Mouse (Mus musculus) thymus, postnatal 36 days (tissue): ENCODE data around the gene Rab5c.

ENCODE experiments used
- DNase-seq, 2 experiments: peaks; one replicate each; pipeline ENCODE4 v3.0.0; 2022; ENCODE audit warnings: mixed read lengths in 2 of 2

The Rab5c gene

GRCm38 (mm10) chr11:100692164-100692616, 45.8 kb downstream of the Rab5c start, which contains the start of gene Zfp385c:
TSS of gene Zfp385c (minus strand) at chr11:100692455.
- DNase-seq = peak; percentile 46 to 52

GRCm38 (mm10) chr11:100690389-100690788, 47.6 kb downstream of the Rab5c start:
- DNase-seq = no peak

DNA sequence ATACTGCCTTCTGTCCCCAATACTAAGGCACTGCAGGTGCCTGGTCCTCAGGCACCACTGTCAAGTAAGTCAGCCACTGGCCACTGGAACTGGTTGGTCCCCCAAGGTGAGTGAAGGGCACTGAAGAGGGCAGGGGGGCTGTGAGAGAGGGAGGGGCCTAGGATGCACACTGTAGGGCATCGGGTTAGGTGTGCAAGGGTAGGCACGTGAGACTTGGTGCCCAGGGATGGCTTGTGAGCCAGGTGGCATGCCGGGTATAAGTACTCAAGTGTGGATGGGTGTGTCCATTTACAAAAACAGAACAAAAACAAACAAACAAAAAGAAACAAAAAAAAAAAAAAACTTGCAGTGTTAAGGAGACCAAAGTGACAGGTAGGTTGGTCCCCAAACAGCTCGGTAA, 49.6 kb downstream of the Rab5c start:
- DNase-seq = no peak

DNA sequence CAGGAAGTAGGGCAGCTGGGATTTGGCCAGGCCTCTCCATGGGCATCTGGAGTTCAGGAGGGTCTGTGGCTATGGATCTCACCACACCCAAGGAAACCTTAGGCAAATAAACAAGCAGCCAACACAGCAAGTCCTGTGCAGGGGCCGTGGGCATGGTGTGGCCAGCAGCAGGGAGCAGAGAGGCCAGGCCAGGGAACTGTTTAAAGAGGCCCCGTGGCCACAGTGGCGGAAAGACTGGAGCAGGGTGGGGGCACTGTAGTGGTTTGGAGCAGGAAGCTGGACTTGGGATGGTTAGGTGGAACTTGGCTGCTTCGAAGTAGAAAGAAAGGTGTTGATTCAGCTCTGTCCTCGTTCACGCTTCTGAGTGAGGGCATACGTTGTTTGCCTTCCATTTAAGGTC, 50.8 kb downstream of the Rab5c start:
- DNase-seq = no peak

DNA sequence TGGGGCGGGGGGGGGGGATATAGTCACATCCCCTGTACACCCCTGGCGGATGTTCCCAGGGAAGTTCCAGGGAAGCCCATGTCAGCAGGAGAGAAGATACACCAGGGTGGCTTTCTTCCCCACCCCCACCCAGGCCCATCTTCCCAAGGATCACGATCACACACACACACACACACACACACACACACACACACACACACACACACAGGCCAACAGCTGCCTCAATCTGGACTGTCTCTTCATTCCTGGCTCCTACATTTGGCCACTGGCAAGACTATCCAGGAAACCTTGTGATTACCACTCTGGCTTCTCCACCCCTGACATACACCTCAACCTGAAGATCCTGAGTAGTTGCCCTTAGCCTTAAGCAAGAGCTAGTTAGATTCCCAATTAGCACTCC, 52.6 kb downstream of the Rab5c start:
- DNase-seq = no peak

DNA sequence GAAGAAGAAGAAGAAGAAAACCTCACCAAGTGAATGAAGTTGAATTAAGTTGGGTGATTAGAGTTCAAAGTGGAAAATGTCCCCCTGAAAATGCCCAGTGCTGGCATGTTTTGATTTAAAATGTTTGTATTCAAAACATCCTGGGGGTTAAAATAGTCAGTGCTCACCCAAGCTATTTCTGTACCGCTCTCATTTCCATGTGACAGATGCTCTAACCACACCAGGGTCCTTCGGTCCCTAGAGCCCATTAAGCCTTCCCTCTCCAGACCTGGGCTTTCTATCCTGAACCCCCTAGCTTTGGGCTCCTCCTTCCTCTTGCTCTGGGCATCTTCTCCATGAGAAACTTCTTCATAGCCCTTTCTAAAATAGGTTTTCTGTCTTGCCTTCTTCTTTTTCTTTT, 53.9 kb downstream of the Rab5c start:
- DNase-seq = no peak

- no peak for DNase-seq
Observed at GRCm38 (mm10) chr11:100682526-100682925, 55.5 kb downstream of the Rab5c start.

DNA sequence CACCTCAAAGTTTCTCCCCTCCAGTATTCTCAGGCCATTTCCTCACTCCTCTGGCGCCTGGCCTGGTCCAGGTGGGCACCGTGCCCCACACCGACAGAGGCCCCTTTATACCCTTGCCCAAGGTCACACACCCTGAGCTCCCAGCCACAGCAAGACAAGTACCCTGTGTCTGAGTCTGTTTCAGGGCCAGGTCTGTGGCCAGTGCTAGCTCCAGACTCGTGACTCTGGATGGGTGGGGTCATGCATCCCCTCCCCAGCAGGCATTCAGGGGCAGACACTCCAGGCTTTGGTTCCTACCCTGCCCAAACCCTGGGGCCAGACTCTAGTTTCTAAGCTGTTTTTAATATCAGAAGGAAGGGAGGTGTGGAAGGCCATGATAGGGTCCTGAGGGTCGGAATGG, 56.2 kb downstream of the Rab5c start:
- DNase-seq = no peak

GRCm38 (mm10) chr11:100677810-100678209, 60.2 kb downstream of the Rab5c start:
- DNase-seq = no peak

GRCm38 (mm10) chr11:100673169-100673568, 64.8 kb downstream of the Rab5c start:
- no peak for DNase-seq

DNA sequence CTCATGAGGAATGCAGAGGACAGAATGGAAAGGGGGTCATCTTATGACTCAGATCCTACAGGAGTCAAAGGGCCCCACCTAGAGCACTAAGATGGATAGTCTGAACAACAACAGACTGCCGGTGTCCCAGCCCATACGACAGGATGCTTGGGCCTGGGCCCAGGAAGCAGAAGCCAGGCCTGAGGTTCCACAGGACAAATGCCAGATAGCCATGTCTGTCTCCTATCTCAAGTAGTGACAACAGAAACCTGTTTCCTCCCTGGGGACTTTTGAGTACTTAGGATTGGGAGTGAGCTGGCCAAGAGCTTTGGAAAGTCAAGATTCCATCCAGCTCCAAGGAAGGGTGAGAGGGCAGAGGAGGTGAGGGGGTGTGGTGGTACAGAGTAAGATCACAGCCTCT, 66.1 kb downstream of the Rab5c start:
- no peak for DNase-seq

DNA sequence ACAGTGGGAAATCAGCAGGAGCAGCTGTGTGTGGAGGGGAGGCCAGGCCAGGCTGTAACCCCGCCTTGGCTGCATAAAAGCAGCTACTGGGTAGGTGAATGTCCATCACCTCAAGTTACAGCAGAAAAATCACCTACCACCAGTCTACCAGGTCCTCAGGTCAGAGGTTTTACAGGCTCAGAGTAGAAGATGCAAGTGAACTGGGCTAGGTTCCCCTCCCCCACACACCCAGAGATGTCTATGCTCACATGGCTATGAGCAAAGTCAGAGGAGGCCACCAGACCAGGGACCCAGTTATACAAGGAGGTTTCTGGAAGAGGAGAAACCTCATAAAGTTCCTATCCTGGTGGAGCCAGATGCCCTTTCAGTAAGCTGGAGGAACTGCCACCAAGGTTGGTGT, 67.0 kb downstream of the Rab5c start:
- DNase-seq = no peak
